Mouse (Mus musculus) retina, embryonic 14.5 days (tissue): ENCODE results near the gene Eps8l1.
"Not testable (repeated sequence)": the region's sequence is repeated elsewhere in the genome, so short reads cannot be mapped to it uniquely, and the experiment has no call there.

Experiments
- DNase-seq: peaks from one replicate; pipeline ENCODE4 v3.0.0-alpha.2; 2015; ENCODE audit warnings: low spot score

Eps8l1 gene

DNA sequence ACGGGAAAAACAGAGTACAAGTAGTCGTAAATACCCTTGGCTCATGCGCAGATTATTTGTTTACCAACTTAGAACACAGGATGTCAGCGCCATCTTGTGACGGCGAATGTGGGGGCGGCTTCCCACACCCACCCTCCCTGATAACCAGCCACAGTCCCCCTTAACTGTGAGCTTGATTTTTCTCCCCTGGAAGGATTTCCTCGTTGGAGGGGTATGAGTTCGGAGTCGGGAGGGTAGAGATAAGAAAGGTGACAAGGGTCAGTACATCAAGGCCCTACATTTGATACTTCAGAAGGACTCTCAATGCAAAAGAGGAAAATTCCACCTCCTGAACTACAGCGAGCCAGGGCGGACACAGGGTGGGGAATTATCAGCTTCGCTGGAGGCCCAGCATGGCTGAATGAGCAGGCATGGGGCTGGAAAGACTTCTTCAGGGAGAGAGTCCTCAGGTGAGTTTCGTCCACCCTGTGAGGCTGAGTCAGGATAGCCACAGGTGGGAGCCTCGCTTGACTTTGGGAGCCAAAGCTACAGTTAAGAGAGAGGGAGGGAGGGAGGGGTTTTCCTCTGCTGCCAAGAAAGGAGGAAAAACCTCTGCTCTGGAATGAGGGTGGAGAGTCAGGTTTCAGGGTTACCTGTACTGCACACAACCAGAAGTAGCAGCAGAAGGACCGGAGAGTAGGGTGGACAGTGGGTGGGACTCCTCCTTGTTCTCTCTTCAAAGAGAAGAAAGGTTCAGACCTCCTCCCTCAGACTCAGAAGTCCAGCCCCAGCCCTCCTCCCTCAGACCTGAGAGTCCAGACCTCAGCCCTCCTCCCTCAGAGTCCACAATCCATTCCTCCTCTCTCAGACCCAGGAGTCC, at the start of gene Eps8l1:
Eps8l1 (plus strand) TSS at position 99 of the 859 bp plus-strand sequence.
- no peak for DNase-seq

GRCm38 (mm10) chr7:4412406-4412805, 48.1 kb upstream of the Eps8l1 start:
- not testable (repeated sequence) for DNase-seq

DNA sequence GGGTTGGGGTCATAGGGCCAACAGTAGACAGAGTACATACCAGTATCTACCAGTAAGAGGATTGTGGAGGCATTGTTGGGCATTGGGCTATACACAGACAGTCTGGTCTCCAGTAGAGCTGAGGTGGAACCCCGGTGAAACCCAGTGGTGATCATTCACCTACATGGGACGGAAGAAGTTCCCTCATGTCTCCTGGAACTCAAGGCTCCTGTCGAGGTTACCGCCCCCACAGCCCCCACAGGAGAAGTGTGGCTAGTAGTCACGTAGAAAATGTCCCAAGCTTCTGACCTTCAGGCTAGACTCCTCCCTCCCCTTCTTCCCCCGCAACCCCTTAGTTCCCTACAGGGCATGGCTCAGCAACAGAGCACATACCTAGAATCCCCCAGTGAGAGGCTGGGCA, 40.8 kb upstream of the Eps8l1 start:
- no peak for DNase-seq

DNA sequence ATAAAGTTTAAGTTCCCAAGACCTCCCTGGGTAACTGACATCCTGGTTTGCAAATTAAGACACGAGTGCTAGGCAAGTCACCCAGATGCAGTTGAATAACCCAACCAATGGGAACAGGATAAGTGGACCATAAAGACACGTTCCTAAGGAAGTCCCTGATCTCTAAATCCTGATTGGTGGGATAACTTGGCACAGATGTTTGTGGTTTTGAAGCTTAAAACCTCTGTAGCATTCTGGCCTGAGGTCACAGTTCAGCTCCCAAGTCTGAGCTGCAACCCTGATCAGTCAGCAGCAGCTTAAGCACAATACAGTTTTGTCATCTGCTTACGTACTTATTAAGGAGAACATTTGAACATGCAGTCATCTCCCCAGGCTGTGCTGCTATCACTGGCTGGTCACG, 40.2 kb upstream of the Eps8l1 start:
- no peak for DNase-seq

GRCm38 (mm10) chr7:4427161-4427912, 33.1 kb upstream of the Eps8l1 start:
- DNase-seq = peak; percentile 97

DNA sequence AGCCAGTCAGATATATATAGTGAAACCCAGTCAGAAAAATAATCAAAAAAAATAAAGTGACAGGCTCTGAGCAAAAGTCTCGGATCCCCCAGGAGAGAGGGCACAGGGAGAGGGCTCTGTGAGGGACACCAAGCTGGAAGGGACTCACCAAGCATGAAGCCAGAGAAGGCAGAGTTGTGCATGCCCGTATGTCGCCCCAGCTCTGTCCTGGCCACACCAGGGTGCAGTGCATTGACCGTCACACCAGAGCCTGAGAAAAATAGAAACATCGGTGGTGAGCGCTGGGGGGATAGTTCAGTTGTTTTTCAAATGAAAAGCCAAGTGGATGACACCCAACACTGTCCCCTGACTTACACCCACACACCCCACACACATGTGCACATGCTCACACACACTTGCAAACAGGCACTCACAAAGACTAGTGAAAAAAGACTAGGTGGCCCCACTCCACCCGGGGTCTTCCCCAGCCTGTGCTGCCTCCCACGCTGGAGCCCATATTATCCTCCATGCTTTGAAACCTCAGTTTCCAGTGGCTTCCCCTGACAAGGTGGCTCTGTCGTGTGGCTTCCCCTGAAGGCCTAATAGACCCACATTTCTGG, 30.1 kb upstream of the Eps8l1 start:
- DNase-seq = no peak

DNA sequence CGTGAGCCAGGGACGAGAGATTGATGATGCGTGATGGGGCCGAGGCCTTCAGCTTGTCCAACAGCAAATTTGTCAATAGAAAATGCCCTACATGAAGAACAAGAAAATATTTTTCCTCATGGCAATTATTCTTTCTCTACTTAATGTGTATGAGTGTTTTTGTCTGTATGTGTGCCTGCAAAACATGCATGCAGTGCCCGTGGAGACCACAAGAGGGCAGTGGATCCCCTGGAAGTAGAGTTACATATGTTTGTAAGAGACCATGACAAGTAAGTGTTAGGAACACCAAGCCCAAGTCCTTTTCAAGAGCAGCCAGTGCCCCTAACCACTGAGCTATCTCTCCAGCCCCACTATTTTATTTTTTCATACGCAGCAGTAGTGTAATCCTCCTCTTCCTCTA, 28.9 kb upstream of the Eps8l1 start:
- peak; percentile 77 for DNase-seq

- no peak for DNase-seq
These were observed 28.4 kb upstream of the Eps8l1 start for GRCm38 (mm10) chr7:4432026-4432425.

DNA sequence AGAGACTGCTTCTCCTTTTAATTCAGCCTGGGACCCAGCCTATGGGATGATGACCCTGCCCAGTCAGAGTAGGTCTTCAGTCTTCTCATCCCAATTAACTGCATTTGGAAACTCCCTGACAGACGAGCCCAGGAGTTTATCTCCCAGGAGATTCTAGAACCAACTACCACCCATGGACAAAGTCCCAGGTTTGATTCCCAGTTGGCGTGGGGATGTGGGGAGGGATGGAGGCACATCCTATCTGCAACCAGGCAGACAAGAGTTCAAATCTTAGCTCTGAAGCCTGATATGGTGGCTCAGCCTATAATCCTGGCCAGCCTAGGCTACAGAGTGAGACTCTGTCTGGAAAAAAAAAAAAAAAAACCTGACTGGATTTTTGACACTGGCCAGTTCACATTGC, 22.8 kb upstream of the Eps8l1 start:
- no peak for DNase-seq

- no peak for DNase-seq
These were observed 19.9 kb upstream of the Eps8l1 start for GRCm38 (mm10) chr7:4440549-4440948.

GRCm38 (mm10) chr7:4445216-4445791, 15.2 kb upstream of the Eps8l1 start, which contains the start of gene Rdh13:
Gene Rdh13, minus strand, starts transcription at chr7:4445649.
- peak; percentile 91 for DNase-seq

GRCm38 (mm10) chr7:4447138-4447537, 13.3 kb upstream of the Eps8l1 start:
- DNase-seq = peak; percentile 7

DNA sequence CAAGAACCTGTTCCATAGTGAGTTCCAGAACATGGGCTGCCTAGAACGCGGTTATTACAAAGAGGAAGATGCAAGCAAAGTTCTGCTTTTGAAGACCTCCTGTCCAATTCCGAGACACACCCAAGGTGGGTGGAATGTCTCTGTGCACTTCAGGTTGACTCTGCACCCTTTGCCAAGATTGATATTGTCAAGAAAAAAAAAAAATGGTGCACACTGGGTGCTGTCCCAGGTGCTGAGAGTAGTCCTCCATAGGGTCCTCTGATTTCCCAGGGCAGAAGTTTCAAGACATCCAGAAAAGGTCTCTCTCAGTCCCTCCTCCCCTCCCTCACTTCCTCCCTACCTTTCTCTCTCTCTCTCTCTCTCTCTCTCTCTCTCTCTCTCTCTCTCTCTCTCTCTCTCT, 12.0 kb upstream of the Eps8l1 start:
- no peak for DNase-seq

DNA sequence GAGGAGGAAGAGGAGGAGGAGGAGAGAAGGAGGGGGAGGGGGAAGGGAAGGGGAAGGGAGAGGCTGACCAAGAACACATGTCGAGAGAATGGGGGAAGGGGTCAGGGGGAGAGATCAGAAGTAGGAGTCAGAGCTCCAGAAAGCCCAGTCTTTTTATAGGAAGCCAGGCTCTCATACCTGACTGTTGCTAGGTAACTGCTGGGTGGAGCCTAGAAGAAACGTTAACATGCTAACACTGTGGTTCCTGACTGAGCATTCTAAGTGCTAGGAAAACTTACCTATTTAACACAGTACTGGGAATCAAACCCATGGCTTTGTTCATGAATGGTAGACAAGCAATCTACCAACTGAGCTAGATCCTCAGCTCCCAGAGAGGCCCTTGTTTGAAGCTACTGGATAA, 11.3 kb upstream of the Eps8l1 start:
- DNase-seq = no peak

- DNase-seq = no peak
These were observed 7.8 kb upstream of the Eps8l1 start for GRCm38 (mm10) chr7:4452644-4453043.

GRCm38 (mm10) chr7:4464194-4464824, 3.8 kb downstream of the Eps8l1 start:
- DNase-seq = no peak

DNA sequence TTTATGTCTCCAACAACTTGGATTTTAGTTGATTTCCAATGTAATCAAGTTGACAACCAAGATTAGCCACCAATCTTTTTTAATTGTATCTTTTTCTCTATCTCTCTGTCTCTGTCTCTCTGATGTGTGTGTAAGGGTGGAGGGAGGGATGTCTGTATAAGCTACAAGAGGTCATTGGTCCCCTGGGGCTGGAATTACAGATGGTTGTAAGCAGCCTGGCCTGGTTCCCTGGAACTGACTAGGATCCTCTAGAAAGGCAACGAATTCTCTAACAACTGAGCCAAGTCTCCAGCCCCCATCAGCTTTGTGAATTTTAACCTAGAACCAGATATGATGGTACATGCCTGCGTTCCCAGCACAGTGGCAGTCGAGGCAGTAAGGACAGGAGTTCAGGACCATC, 7.3 kb downstream of the Eps8l1 start:
- no peak for DNase-seq

- DNase-seq = peak; percentile 77
These were observed 10.1 kb downstream of the Eps8l1 start for GRCm38 (mm10) chr7:4470275-4471178.

DNA sequence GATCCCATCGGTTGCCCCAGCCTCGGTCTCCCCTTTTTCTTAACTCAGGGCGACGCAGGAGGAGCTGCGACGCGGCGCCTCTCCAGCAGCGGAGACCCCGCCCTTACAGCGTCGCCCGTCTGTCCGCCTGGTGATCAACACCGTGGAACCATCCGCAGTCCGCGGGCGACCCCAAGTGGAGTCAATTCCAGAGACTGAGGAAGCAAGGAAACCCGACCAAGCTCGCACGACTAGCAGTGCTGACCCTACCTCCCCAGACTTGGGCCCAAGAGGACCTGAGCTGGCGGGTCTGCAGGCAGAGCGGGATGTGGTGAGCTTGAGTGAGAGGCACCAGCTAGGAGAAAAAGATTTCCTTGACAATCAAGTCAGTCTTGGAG, 10.7 kb downstream of the Eps8l1 start:
- DNase-seq = peak; percentile 83

- no peak for DNase-seq
These were observed 13.5 kb downstream of the Eps8l1 start for GRCm38 (mm10) chr7:4473940-4474339.
